Mouse (Mus musculus) erythroblast, embryonic 14.5 days (primary cell): ENCODE results near the gene 1110051M20Rik.

Experiments
- GATA1 ChIP-seq: IDR thresholded peaks from 2 replicates; pipeline ENCODE4 v1.6.1; 2012; ENCODE audit warnings: low read length, inconsistent platforms, mixed read lengths
- TAL1 ChIP-seq: IDR thresholded peaks from 3 replicates; pipeline ENCODE4 v1.6.1; 2012; ENCODE audit warnings: low read length, inconsistent platforms, mixed read lengths

DNA sequence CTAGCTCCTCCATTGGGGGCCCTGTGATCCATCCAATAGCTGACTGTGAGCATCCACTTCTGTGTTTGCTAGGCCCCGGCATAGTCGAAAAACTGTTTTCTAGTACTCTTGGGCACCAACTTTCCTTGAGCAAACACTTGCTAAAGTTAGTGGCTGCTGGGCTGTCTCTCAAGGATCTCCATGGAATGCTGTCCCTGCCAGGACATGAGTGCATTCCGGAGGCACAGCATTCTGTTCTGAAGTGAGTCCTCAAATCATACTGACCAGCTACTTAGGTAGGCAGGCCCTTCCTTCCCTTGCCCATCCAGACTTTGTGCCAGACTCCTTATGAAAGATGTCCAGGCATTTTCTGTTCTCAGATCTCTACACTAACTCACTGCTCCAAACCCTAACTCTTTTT lies 88.7 kb downstream of the 1110051M20Rik start:
- TF ChIP-seq TAL1 (no peak), GATA1 (no peak)
